Mouse (Mus musculus): Measurements from ENCODE around the gene Tjp2. TPM values are rescaled to one million over a fixed set of nuclear protein-coding genes. Genes with fewer than 3 reads are reported as not detected.

The Tjp2 gene
- 3.5 and 4.1 TPM in 2 replicates for polyA plus RNA-seq (2015; fragmentation: Nextera tagmentation; extraction: Ambion mirVana)

DNA sequence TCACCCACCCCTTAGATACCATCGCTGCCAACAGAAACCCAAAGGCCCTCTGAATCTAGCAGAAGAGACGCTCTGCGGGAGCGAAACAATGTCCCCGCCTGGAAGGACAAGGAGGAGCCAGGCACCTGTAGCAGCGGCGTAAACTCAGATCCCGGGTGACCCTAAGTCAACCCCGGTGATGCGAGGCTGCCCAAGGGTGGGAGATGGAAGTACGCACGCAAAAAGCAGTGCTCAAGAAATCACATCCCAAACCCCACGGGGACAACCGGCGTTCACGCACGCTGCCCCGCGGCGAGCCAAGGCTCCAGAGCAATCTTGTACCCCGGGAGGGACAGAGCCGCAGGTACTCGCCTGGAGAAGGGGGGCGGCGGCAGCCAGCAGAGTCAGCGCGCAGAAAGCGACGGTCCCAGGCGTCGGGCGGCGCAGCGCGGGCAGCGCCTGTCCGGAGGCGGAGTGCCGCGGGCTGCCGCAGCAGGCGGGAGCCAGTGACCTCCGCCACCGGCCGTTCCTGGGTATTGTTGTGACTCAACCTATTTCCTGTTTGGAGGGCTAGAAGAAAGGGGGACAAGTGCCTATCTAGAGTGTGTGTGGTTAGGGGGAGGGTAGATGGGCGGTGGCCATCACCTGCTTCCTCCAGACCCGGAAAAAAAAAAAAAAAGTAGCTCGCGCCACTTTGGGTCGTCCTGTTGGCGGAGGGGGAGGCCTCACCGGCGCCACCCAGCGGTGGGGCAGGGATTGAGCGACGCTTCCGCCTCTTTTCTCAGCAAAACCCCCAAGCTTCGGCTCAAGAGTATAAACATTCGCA is at the start of gene Tjp2:
Tjp2 (minus strand) TSS at position 531 of the 805 bp plus-strand sequence.
- ATAC-seq (peak; percentile 83), DNase-seq (peak; percentile 75)
- peaks cover 3% of the 10 kb centered on the region; the same call in 1 of the 2 replicates for H3K4me1 ChIP-seq (ENCODE audit: insufficient read depth)
- peak within 1 kb of the TSS; percentile 74 for H3K4me2 ChIP-seq (ENCODE audit: low read depth, low read length)
- TF ChIP-seq CTCF (IDR thresholded peaks at IDR 0.05; ENCODE audit: low read depth) (peak; percentile 85), EP300 (IDR thresholded peaks at IDR 0.05; ENCODE audit: low read depth) (peak; percentile 27; the same call in 1 of the 2 replicates)
- no peaks in the 10 kb centered on the region for H3K9me3 ChIP-seq (ENCODE audit: low read length)
- peak within 1 kb of the TSS; percentile 64 for H3K4me3 ChIP-seq (ENCODE audit: low read depth, low read length)
- H3K9ac ChIP-seq (replicated peaks), result peak within 1 kb of the TSS; percentile 71
- no peaks in the 10 kb centered on the region for H3K36me3 ChIP-seq (replicated peaks; ENCODE audit: insufficient read depth, low read length)
- H3K27me3 ChIP-seq (ENCODE audit: insufficient read depth, low read length), result peaks cover 14% of the 10 kb centered on the region
- peak within 1 kb of the TSS; percentile 93 for H3K27ac ChIP-seq (ENCODE audit: low read depth)
- WGBS (ENCODE audit: insufficient replicate concordance), result under 1% methylated on average over 59 of the region's 59 CpGs

DNA sequence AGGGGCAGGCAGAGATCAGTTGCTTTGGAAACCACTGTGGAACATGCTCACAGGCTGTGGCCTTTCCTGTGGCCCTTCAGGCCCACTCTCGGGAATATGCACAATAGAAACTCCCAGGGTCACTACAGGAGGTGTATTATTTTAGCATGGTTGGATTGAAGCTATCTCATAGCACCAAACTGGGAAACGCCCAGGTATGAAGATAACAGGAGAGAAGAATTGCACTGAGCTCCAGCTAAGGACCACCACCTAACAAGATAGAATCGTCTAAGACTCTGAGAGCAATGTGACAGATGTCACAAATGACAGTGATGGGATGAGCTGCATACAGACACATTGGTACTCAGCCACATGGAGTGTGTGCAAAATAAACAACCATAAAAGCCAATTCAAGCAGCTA is 49.5 kb upstream of the Tjp2 start:
- Histone ChIP-seq H3K4me1 (ENCODE audit: insufficient read depth) (peaks cover 23% of the 10 kb centered on the region), H3K27ac (ENCODE audit: low read depth) (0 out of 2 replicates have a peak overlapping the region, but pooled peaks have one; percentile 51), H3K4me2 (ENCODE audit: low read depth, low read length) (0 out of 2 replicates have a peak overlapping the region, but pooled peaks have one; percentile 11), H3K36me3 (replicated peaks; ENCODE audit: insufficient read depth, low read length) (peaks cover 9% of the 10 kb centered on the region; the same call in 1 of the 2 replicates), H3K9me3 (ENCODE audit: low read length) (no peaks in the 10 kb centered on the region), H3K4me3 (ENCODE audit: low read depth, low read length) (no peak overlapping the region), H3K27me3 (ENCODE audit: insufficient read depth, low read length) (no peaks in the 10 kb centered on the region), H3K9ac (replicated peaks) (no peak overlapping the region)
- no peak for DNase-seq
- no peak for TF ChIP-seq CTCF (IDR thresholded peaks at IDR 0.05; ENCODE audit: low read depth)
- TF ChIP-seq EP300 (IDR thresholded peaks at IDR 0.05; ENCODE audit: low read depth), result peak; percentile 64
- WGBS (ENCODE audit: insufficient replicate concordance), result 63% methylated on average over 3 of the region's 3 CpGs
- ATAC-seq, result no peak

DNA sequence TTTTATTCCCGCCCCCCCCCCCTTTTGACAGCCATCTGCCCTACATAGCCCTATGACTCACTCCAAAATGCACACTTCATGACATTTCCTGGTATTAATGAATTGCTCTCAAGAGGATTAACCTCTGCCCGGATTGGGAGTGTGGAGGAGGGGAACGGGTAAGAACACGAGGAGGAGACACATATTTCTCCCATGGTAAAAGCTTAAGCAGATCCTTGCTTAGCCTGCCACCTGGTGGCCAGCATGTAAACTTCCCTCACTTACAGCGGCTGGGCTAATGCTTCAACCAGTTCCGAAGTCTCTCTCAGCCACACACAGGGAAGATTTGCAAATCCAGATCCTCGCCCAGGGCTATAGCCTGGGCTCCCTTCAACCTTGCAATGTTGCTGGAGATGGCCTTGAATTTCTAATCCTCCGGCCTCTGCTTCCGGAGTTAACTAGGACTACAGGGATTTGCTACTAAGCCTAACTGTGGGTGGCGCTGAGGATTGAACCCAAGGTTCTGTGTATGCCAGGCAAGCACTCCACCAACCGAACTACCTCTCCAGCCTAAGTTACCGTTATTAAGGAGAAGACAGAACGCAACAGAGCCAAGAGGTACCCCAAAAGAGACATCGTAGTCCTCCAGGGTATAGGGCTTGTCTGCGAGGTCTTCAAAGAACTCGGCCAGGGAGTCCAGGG is 47.1 kb upstream of the Tjp2 start:
- Histone ChIP-seq H3K27ac (ENCODE audit: low read depth) (peak overlapping the region; percentile 82), H3K27me3 (ENCODE audit: insufficient read depth, low read length) (no peaks in the 10 kb centered on the region), H3K4me3 (ENCODE audit: low read depth, low read length) (no peak overlapping the region), H3K4me2 (ENCODE audit: low read depth, low read length) (peak overlapping the region; percentile 57), H3K9me3 (ENCODE audit: low read length) (no peaks in the 10 kb centered on the region), H3K36me3 (replicated peaks; ENCODE audit: insufficient read depth, low read length) (peaks cover 9% of the 10 kb centered on the region; the same call in 1 of the 2 replicates), H3K9ac (replicated peaks) (peak overlapping the region; percentile 6; the same call in 1 of the 2 replicates), H3K4me1 (ENCODE audit: insufficient read depth) (peaks cover 20% of the 10 kb centered on the region)
- DNase-seq (peak; percentile 87), ATAC-seq (peak; percentile 85)
- 48% methylated on average over 16 of the region's 16 CpGs for WGBS (ENCODE audit: insufficient replicate concordance)
- TF ChIP-seq CTCF (IDR thresholded peaks at IDR 0.05; ENCODE audit: low read depth) (peak; percentile 95), EP300 (IDR thresholded peaks at IDR 0.05; ENCODE audit: low read depth) (no peak)

DNA sequence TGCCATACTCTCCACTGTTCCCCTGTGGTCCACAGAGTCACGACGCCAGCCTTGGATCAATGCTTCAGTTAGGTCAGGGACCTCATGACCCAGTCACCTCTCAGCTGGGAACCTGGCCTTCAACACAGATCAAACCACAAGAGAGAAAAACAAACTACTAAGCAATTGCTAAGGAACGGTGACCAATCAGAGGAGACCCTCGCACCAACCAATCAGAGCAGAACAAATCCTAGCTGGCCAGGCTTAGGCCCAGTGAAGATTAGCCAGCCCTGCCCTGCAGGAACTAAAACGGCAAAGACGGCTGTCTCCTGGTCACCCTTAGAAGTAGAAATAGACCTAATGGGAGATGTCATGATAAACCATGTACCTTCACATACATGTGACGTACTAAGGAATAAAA is 46.5 kb upstream of the Tjp2 start:
- TF ChIP-seq CTCF (IDR thresholded peaks at IDR 0.05; ENCODE audit: low read depth) (no peak), EP300 (IDR thresholded peaks at IDR 0.05; ENCODE audit: low read depth) (no peak)
- whole genome bisulfite sequencing (ENCODE audit: insufficient replicate concordance), result 52% methylated on average over 7 of the region's 7 CpGs
- H3K4me1 ChIP-seq (ENCODE audit: insufficient read depth), result peaks cover 20% of the 10 kb centered on the region
- H3K27ac ChIP-seq (ENCODE audit: low read depth), result peak overlapping the region; percentile 82
- peak overlapping the region; percentile 57 for H3K4me2 ChIP-seq (ENCODE audit: low read depth, low read length)
- H3K9me3 ChIP-seq (ENCODE audit: low read length), result no peaks in the 10 kb centered on the region
- H3K27me3 ChIP-seq (ENCODE audit: insufficient read depth, low read length), result no peaks in the 10 kb centered on the region
- peaks cover 9% of the 10 kb centered on the region; the same call in 1 of the 2 replicates for H3K36me3 ChIP-seq (replicated peaks; ENCODE audit: insufficient read depth, low read length)
- no peak overlapping the region for H3K9ac ChIP-seq (replicated peaks)
- peak; percentile 96 for ATAC-seq
- no peak overlapping the region for H3K4me3 ChIP-seq (ENCODE audit: low read depth, low read length)
- peak; percentile 53 for DNase-seq

DNA sequence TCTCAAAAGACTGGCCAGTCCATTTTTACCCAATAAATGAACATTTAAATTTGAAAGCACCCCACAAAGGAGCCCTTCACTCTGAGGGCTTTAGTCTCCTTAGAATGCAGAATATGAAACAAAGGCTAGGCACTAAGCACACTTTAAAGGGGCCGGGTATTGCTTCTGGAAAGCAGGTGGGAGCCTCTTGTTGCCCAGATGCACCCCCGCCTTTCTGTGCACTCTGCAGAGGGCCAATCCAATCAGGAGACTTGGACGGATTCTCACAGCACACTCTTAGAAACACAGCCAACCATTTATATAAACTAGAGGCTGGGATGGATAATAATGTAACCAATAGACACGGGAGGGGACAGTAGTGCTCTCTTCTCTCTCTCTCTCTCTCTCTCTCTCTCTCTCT is 43.7 kb upstream of the Tjp2 start:
- Histone ChIP-seq H3K36me3 (replicated peaks; ENCODE audit: insufficient read depth, low read length) (peaks cover 7% of the 10 kb centered on the region), H3K9ac (replicated peaks) (no peak overlapping the region), H3K27me3 (ENCODE audit: insufficient read depth, low read length) (no peaks in the 10 kb centered on the region), H3K9me3 (ENCODE audit: low read length) (no peaks in the 10 kb centered on the region), H3K4me3 (ENCODE audit: low read depth, low read length) (no peak overlapping the region), H3K4me2 (ENCODE audit: low read depth, low read length) (no peak overlapping the region), H3K4me1 (ENCODE audit: insufficient read depth) (peaks cover 16% of the 10 kb centered on the region), H3K27ac (ENCODE audit: low read depth) (no peak overlapping the region)
- DNase-seq, result no peak
- TF ChIP-seq EP300 (IDR thresholded peaks at IDR 0.05; ENCODE audit: low read depth) (no peak), CTCF (IDR thresholded peaks at IDR 0.05; ENCODE audit: low read depth) (no peak)
- ATAC-seq, result no peak
- 77% methylated on average over 4 of the region's 4 CpGs for WGBS (ENCODE audit: insufficient replicate concordance)
